Mouse (Mus musculus) gonadal fat pad, adult 2 months (tissue): Measurements from ENCODE around the gene Mtf2. TPM values are rescaled to one million over a fixed set of nuclear protein-coding genes. Genes with fewer than 3 reads are reported as not detected.
A peak's percentile ranks its signal among the peaks of the same experiment; 100 is the strongest.
"Not testable (repeated sequence)": the region's sequence is repeated elsewhere in the genome, so short reads cannot be mapped to it uniquely, and the experiment has no call there.

ENCODE experiments used
- DNase-seq: peaks from one replicate; pipeline ENCODE4 v3.0.0-alpha.2; 2012; ENCODE audit warnings: low read depth
- polyA plus RNA-seq: library from polyadenylated mRNA; depleted of rRNA; stranded (reverse); fragments of >200 nt; gene quantifications from 2 replicates; pipeline ENCODE4 v1.2.3, GENCODE M21; 2012; rRNA removed

Gene Mtf2
- polyA plus RNA-seq, result 11.3 and 12.7 TPM in 2 replicates

DNA sequence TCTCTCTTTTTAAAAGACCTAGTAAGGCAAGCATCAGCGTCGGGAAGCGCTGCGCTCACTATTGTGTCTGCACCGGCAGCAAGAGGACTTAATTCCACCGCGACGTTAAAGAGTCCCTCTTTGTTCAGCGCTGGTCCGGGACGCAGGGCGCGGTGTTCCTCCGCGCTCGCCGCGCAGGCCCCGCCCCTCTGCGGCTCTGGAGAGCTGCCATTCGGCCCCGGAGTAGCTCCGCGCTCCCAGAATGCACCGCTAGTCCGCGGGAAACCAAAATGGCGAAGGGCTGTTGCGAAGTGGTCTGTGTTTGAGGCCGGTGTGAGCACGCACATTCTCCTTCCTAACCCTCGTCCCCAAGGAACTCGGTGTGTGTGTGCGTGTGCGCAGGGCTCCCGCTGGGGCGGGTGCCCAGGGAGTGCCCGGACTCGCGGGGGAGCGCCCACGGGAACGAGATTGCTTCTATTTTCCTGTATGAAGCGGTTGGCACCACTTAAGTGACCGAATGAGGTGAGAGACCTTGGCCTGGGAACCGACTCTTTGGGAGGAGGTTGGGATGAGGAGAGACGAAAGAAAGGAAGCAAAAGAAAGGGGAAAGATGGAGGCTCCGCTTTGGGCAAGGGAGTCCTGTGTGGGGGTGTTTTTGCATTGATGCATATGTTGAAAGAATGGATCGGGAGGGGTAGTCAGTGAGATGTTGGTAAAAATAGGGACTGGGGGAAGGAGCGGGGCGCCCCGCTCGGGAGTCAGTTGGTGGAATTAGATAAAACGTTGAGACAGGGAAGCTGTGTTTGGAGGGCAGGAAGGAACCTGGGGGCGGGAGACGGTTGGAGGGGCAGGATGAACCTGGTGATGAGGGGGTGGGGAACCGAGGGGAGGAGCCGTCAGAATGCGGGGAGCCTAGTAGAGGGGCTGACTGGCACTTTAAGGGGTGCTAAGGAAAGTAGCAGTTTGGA, at the start of gene Mtf2:
Gene Mtf2, plus strand, starts transcription at position 210 of the 947 bp plus-strand sequence.
- peak; percentile 71 for DNase-seq

DNA sequence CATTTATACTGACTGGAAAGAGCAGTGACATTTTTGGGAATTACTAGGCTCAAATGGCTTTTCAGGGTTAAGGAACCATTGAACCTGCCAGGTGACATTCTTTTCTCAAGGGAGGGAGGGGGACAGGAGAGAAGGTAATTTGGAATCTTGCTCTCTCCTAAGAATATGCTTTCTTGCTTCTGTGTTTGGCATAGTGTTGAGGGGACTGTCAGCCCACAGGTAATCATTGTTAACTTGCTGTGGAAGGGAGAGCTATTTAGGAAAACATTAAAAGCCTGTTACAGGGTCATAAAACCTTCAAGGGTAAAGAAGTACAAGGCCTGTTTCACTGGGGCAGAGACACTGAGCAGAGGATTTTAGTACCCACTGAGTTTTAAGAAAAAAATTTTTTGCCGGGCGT, 48.2 kb upstream of the Mtf2 start:
- no peak for DNase-seq

DNA sequence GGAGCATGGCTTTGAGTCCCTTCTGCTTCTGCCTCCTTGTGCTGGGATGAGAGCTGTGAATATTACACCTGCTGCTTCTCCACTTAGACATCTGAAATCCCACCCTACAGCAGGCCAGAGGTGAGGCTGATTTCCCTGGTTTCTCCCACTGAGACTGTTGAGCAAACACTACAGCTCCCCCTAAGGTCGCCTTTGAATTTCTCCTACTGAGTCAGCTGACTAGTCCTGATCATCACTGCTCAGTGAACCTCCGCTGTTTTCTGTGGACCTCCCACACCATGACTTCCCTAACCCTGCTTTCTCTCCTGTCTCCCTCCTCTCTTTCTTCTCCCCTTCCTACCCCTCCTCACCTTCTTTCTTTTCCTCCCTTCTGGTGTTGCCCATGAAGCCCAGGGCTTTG, 46.1 kb upstream of the Mtf2 start:
- no peak for DNase-seq

DNA sequence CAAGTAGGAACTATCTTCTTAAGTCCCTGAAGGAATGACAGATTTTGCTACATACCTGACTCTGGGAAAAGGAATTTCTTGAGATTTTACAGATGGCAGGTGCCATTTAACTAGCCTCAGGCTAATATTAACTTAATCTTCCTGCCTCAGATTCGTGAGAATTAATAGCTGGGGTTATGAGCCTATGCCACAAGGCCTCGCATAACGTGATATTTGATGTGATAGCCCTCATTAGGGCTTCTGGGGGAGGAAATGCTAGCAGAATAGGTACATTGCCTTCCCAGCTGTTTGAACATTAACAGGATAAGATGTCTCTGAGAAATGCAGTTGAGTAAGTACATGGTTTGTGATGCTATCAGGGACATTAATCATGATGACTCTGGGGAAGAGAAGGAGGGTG, 44.1 kb upstream of the Mtf2 start:
- DNase-seq, result no peak

DNA sequence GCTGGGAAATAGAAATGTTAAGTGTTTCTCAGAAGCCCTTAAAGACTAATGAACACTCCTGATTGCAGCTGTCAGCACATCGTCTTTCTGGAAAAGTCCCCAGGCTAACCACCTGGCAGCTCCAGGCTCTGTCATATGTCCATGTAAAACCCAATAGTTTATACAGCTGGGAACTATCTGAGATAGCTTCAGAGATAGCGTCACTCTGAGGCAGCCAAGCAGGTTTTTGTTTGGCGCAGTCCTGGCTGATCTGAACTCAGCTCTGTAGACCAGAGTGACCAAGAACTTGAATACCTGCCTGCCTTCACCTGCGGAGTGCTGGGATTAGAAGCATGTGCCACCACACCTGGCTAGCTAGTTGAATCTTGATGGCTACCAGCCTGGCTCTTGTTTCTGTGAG, 37.2 kb upstream of the Mtf2 start:
- no peak for DNase-seq

DNA sequence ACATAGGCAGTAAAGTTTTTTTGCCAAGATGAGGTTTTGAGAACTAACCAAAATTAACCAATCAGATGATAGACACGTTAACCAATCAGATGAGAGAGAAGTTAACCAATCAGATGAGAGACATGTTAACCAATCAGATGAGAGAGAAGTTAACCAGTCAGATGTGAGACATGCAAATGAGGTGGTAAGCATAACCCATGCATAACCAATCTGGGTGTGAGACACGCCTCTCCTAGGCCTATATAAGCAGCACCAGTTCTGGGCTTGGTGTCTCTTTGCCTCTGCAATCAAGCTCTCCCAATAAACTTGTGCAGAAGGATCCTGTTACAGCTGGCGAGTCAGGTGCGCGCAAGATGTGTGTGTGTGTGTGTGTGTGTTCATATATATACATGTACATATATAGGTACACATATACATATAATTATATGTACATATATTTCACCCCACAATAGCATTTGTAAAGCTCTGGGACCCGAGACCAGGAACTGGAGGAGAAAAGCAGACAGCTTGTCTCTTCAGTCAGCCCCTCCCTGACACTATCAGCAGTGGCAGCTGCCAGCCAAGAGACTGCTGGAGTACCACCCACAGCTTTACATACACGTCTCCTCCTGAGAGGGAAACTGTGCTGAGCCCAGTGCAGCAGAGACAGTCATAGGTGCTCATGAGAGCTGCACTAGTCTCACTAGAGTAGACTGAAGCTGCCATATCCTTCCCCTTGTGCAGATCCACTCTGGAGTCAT, 36.5 kb upstream of the Mtf2 start:
- DNase-seq, result not testable (repeated sequence)

DNA sequence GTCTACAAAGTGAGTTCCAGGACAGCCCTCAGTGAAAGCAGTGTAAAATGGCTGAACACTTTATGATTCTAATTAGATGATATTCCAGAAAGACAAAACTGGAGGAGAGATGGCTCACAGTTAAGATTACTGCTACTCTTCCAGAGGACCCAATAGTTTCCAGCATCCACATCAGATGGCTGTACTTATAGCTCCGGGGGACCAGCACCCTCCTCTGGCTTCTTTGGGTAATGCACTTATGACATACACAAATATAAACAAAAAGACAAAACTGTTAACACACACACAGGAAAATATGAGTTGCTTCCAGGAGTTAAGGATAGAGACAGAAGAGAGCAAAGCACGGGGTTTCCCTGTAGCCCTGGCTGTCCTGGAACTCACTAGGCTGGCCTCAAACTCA, 35.5 kb upstream of the Mtf2 start:
- no peak for DNase-seq

DNA sequence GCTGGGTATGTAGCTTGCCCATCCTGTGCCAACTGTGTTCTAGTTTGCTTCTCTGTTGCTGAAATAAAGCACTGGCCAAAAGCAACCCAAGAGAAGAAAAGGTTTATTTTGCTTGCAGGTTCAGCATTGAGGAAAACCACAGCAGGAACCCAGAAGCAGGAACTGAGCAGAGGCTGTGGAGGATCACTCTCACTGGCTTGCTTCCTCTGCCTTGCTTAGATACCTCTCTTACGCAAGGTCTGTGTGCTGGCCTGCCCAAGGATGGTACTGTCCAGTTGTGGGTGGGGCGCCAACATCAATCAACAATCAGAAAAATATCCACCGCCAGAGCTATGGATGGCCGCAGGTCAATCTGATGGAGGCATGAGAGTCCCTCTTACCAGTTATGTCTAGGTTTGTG, 34.2 kb upstream of the Mtf2 start:
- no peak for DNase-seq

DNA sequence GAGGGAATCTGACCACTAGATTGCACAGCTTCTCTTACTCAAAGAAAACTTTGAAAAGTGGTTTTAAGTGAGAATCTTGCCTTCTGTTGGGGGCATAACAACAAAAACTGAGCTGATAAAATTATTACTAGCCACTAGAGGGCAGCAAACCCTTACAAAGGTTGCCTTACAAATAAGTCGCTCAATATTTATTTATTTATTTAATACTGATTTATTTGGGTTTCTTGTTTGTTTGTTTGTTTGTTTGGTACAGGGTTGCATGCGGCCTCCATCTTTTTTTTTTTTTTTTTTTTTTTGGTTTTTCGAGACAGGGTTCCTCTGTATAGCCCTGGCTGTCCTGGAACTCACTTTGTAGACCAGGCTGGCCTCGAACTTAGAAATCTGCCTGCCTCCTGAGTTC, 31.3 kb upstream of the Mtf2 start:
- DNase-seq, result no peak

DNA sequence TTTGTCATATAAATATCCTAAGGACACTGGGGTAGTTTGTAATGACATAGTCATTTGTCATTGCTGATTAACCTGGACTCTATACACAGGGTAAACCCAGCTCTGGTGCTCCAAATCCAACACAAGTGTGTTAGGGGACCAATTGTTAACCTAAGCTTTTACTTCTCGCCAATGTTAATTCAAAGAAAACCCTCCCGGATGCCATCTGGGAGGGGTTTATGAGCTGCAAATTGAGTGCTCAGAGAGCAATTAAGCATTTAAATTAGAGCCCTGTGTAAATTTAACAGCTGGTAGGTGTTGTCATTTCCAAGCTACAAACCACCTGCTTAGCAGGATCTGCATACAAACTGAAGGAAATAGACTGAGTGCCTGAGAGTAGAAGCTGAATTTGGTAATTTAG, 30.0 kb upstream of the Mtf2 start:
- DNase-seq, result no peak

DNA sequence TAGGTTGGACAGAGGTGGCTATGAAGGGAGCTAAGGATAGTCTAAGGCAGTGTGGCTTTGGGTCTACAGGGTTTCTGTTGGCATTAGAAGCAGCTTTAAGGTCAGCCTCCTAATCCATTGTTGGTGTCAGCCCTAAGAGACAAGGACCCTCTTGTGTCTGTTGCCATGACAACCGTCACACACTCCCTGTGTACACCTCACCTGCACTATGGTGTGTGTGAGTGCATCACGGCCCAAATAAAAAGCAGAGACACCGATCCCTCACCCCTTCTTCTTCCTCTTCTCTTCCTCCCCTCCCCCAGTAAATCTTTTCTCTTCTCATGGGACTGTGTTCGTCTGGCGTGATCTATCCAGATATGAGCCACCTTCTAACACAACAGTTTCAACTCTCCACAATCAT, 23.4 kb upstream of the Mtf2 start:
- no peak for DNase-seq

DNA sequence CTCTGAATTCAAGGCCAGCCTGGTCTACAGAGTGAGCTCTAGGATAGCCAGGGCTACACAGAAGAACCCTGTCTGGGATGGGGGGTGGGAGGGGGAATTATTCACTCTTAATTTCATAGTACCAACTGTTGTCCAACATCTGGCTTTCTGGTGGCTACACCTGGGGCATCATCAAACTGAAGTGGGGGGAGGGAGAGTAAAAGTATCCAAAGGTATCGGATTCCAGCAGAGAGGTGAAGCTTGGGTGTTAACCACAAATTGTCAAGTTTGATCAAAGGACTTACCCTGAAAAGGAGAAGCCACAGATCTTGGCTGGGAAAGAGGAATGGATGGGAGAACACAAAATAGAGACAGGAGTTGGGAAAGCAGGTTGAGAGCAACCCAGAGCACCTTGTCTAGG, 21.6 kb upstream of the Mtf2 start:
- DNase-seq, result no peak

DNA sequence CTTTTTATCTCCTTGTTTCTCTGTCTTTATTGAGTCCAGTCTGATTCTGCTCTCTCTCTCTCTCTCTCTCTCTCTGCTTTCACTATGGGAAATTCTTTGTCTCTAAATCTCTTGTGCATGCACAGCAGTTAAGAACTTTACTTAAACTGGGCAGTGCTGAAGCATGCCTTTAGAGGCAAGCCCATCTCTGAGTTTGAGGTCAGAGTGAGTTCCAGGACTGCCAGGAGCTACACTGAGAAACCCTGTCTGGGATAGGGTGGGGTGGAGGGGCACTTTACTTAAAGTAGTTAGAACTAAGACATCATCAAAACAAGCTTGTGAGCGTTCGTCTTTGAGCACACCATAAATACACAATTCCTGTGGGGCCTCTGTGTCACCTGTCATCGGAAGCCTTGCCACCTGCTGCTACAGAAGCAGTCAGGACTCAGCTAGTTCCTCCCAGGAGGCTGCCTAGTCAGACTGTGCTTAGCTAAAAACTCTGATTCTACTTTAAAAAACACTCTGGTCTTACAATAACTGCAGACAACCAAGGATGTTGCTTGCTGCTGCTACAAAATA, 15.7 kb upstream of the Mtf2 start:
- no peak for DNase-seq

DNA sequence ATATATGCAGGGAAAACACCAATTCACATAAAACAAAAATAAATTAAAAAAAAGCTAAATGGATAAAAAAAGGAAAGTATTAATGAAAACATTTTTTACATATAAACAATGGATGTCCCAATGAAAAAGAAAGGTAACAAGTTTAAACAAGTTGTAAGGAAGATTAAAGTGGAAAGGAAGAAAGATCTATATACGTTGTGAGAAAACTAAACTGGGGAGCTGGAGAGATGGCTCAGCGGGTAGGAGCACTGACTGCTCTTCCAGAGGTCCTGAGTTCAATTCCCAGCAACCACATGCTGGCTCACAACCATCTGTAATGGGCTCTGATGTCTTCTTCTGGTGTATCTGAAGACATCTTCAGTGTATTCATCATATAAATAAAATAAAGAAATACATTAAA, 14.4 kb upstream of the Mtf2 start:
- no peak for DNase-seq

DNA sequence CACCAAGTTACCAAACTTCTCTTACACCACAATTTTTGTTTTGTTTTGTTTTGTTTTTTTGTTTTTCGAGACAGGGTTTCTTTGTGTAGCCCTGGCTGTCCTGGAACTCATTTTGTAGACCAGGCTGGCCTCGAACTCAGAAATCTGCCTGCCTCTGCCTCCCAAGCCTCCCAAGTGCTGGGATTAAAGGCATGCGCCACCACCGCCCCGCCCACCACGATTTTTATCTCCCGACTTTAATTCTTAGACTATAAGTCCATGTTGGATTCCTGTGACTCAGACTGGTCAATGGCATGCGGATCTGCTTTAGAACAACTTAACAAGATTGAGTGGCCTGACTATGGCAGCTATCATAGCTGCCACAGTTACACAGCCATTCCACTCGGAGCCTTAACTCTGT, 13.7 kb upstream of the Mtf2 start:
- DNase-seq, result not testable (repeated sequence)

DNA sequence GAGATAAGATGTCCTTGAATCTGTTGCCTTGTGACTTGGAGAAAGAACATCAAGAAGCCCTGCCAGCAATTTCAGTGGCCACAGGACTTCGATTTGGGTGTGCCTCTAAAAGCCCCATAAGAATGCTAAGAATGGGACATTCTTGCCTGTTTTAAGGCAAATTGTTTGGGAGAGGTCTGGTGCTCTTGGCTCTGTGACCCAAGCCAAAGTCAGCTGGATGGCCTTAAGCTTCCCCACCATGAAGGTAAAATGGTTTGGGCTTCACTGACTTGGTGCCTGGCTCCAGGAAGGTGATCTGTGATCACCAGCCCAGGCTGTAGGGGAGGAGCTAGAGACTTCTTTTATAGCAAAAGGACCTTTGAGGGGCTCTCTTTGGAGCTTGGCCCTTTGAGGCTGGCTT, 13.3 kb upstream of the Mtf2 start:
- no peak for DNase-seq

DNA sequence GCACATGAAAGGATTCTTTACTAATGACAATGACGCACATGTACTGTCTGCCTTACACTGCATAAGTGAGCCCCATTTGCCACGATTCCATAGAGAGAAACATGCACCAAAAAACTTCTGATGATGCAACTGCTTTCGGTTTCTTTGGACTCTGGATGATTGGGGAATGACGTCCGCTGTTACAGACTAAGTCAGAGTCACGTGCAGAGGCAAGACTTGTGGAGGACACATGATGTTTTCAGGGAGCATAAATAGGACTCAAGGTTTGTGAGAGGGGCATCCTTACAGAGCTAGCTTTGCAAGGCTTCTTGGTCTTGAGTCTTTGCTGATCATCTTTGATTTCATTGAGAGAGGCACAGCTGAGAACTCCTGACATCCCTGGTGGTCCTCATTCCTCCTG, 11.9 kb upstream of the Mtf2 start:
- no peak for DNase-seq

DNA sequence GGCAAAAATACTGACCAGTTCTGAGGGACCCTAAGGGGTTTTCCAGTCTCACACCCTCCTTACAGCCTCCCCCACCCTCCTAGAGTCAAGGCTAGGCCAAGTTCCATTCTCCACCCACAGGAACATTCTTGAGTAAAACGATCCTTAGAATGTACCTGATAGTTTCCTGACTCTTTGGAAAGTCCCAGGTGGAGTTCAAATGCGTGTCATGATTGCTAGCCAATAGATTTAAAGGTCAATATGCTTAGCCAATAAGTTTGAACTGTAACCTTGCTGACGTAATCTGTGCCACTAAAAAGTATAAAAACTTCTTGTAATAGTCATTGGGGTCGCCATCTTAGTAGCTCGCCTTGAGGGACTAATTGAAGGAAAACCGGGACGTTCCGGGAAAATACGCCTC, 5.1 kb upstream of the Mtf2 start:
- DNase-seq, result no peak

DNA sequence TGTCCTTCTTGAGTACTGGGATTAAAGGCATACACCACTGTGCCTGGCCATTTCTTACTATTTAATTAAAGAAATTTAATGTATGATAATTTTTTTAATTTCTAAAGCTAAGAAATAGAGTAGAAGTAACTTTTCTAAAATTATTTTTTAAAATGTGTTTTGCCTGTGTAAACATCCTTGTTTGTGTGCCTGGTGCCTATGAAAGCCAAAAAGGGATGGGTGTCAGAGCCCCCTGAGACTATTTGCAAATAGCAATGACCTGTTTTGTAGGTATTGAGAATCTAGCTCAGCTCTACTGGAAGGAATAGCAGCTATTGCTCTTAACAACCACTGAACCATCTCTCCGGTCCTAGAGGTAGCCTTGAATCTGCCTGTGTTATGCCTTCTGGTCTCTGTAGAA, 6.8 kb downstream of the Mtf2 start:
- DNase-seq, result no peak

DNA sequence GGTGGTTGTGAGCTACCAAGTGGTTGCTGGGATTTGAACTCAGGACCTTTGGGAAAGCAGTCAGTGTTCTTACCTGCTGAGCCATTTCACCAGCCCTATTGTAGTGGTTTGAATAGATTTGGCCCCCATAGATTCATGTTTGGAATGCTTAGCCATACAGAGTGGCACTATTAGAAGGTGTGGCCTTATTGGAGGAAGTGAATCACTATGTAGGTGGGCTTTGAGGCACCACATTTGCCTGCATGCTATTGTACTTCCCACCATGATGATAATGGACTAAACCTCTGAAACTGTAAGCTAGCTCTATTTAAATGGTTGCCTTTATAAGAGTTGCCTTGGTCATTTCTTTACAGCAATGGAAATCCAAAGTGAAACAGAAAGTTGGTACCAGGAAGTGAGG, 10.8 kb downstream of the Mtf2 start:
- DNase-seq, result no peak

DNA sequence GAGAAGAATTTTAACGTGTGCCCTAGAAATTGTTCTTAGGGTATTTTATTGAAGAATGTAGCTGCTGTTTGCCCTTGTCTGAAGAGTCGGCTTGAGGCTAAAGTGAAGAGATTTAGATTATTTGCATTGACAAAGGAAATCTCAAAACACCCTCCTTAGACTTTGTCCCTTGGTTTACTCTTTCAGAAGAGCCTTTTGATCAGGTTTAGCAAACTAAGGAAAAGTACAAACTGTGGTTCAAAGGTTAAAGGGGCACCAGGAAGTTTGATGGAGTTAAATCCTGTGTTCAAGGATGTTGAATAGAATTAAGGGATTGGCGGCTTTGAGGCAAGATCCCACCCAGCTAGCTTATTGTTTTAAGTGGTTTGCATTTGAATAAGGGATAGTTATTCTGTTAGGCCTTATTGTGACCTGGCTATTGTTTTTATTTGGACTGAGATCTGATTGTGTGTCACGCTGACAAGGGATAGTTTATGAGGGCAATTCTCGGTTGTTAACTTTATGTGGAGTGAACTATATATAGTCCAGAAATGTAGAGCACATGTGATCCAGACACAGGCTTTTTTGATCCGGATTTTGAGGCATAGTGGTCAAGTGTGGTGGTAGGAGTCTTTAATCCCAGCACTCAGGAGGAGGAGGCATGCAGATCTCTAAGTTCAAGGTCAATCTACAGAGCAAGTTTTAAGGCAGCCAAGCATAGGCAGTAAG, 11.5 kb downstream of the Mtf2 start:
- DNase-seq, result no peak

DNA sequence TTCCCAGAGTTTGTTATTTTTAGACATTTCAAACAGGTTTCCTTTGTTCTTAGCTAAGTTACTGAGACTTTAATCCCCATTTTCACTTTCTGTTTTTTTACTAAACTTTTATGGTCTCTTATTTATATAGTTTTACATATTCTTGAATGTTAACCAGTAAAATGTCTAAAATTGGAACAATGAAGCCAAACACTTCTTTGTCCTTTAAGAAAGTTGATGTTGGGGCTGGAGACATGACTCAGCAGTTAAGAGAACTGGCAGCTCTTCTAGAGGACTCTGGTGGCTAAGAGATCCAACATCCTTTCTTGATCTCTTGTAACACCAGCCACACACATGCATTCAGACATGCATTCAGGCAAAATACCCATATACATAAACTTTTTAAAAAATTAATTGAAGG, 14.1 kb downstream of the Mtf2 start:
- DNase-seq, result no peak
